Mouse (Mus musculus): Measurements from ENCODE around the gene B3galnt1. TPM values are rescaled to one million over a fixed set of nuclear protein-coding genes. Genes with fewer than 3 reads are reported as not detected.

Gene B3galnt1
- polyA plus RNA-seq, 1 experiment from 2014 or later: 33.7 TPM

DNA sequence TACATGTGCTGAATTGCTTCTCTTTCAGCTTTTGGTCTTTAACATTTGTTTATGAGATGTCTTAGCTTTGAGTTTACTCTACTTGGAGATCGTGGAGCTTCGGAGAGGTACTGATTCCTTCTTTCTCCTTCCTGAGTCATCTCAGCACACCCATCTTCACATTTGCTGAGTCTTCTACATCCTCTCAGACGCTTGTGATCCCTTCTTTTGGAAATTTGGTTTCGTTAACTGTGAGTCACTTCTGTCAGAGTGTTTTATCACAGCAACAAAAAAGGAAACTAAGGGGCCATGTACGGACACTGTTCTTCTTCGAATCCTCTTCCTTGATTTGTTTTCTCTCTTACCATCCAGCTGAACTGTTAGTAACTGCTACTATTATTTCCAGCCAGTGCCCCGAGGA is 69.2 kb downstream of the B3galnt1 start:
- H3K4me3 ChIP-seq: no peak overlapping the region
- no peaks in the 10 kb centered on the region for H3K4me1 ChIP-seq
- WGBS: 90% methylated on average over 7 of the region's 7 CpGs
- H3K27ac ChIP-seq (replicated peaks): no peak overlapping the region
- H3K9me3 ChIP-seq (replicated peaks): no peaks in the 10 kb centered on the region
- peaks cover 18% of the 10 kb centered on the region for H3K27me3 ChIP-seq (ENCODE audit: low read depth, poor library complexity, severe bottlenecking)
- no peaks in the 10 kb centered on the region for H3K36me3 ChIP-seq
- DNase-seq (ENCODE audit: low spot score): no peak

DNA sequence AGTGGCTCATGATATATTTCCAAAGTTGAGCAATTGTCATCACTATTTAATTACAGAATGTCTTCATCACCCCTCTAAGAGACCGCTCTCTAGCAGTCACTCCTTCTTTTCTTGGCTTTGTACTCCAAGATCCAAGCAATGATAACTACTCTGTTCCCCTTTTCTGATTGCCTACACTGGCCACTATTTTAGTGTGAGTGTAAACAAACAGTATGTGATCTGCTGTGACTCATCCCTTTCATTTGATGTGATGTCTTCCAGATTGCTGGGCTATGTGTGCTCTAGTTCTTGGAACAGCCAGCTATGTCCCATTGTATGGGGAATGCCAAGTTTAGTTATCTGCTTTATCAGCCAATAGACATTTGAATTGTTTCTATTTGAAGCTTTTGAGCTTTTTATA is 71.4 kb downstream of the B3galnt1 start:
- peaks cover 2% of the 10 kb centered on the region; the same call in 1 of the 2 replicates for H3K9me3 ChIP-seq (replicated peaks)
- no peak for DNase-seq (ENCODE audit: low spot score)
- WGBS: 89% methylated on average over 1 of the region's 1 CpGs
- H3K4me1 ChIP-seq: no peaks in the 10 kb centered on the region
- no peaks in the 10 kb centered on the region; the same call in 1 of the 2 replicates for H3K27me3 ChIP-seq (ENCODE audit: low read depth, poor library complexity, severe bottlenecking)
- H3K36me3 ChIP-seq: no peaks in the 10 kb centered on the region
- H3K27ac ChIP-seq (replicated peaks): no peak overlapping the region
- no peak overlapping the region for H3K4me3 ChIP-seq

GRCm38 (mm10) chr3:69525072-69525529 is 73.7 kb downstream of the B3galnt1 start:
- Histone ChIP-seq H3K27me3 (ENCODE audit: low read depth, poor library complexity, severe bottlenecking) (no peaks in the 10 kb centered on the region), H3K27ac (replicated peaks) (no peak overlapping the region), H3K36me3 (peaks cover 3% of the 10 kb centered on the region; the same call in 1 of the 2 replicates), H3K4me3 (no peak overlapping the region), H3K9me3 (replicated peaks) (peaks cover 7% of the 10 kb centered on the region; the same call in 1 of the 2 replicates), H3K4me1 (peaks cover 7% of the 10 kb centered on the region)
- WGBS: 83% methylated on average over 8 of the region's 8 CpGs
- no peak for DNase-seq (ENCODE audit: low spot score)

GRCm38 (mm10) chr3:69524356-69525071 is 74.2 kb downstream of the B3galnt1 start:
- WGBS: 91% methylated on average over 8 of the region's 8 CpGs
- H3K27me3 ChIP-seq (ENCODE audit: low read depth, poor library complexity, severe bottlenecking): no peaks in the 10 kb centered on the region
- H3K4me1 ChIP-seq: peaks cover 12% of the 10 kb centered on the region
- peaks cover 3% of the 10 kb centered on the region; the same call in 1 of the 2 replicates for H3K36me3 ChIP-seq
- H3K27ac ChIP-seq (replicated peaks): no peak overlapping the region
- H3K9me3 ChIP-seq (replicated peaks): peaks cover 7% of the 10 kb centered on the region; the same call in 1 of the 2 replicates
- H3K4me3 ChIP-seq: no peak overlapping the region
- DNase-seq (ENCODE audit: low spot score): no peak

Other genes starting within 250 kb of the B3galnt1 start
- gene Nmd3, start 123.0 kb upstream of the B3galnt1 start, polyA plus RNA-seq (2016; fragmentation: Nextera tagmentation; extraction: Ambion mirVana): 147 and 156 TPM in 2 replicates

Data from midbrain, embryonic 10.5 days (tissue).